Mouse (Mus musculus) gastrocnemius, adult 18-20 months (tissue): Measurements from ENCODE around the gene Pes1. TPM values are rescaled to one million over a fixed set of nuclear protein-coding genes. Genes with fewer than 3 reads are reported as not detected.

ENCODE experiments used
- DNase-seq: peaks from one replicate; pipeline ENCODE4 v3.0.0; 2021; ENCODE audit warnings: low spot score
- total RNA-seq, 2 experiments: library from RNA; stranded (reverse); gene quantifications; 2 replicates each; pipeline ENCODE4 v1.2.3; 2021

The Pes1 gene
- total RNA-seq, 2 experiments from 2014 or later: 31.0 to 31.8 TPM

GRCm38 (mm10) chr11:3963155-3963554 is 620 bp upstream of the Pes1 start:
- DNase-seq: no peak

GRCm38 (mm10) chr11:3964416-3965172 is 819 bp downstream of the Pes1 start:
- DNase-seq: no peak

- DNase-seq: no peak
Measured at GRCm38 (mm10) chr11:3969837-3970236, 6.1 kb downstream of the Pes1 start.

- DNase-seq: no peak
Measured at GRCm38 (mm10) chr11:3970361-3970760, 6.6 kb downstream of the Pes1 start.

- no peak for DNase-seq
Measured at GRCm38 (mm10) chr11:3973081-3973480, 9.3 kb downstream of the Pes1 start.

- no peak for DNase-seq
Measured at GRCm38 (mm10) chr11:3974311-3974710, 10.5 kb downstream of the Pes1 start.

- DNase-seq: no peak
Measured at GRCm38 (mm10) chr11:3976678-3977077, 12.9 kb downstream of the Pes1 start, which contains the start of gene 4930556J24Rik. Gene 4930556J24Rik (minus strand): TSS chr11:3976778.

GRCm38 (mm10) chr11:3978421-3978820 is 14.6 kb downstream of the Pes1 start:
- no peak for DNase-seq

GRCm38 (mm10) chr11:3981536-3981935 is 17.8 kb downstream of the Pes1 start:
- no peak for DNase-seq

- DNase-seq: no peak
Measured at GRCm38 (mm10) chr11:3982275-3983209, 18.8 kb downstream of the Pes1 start.

- DNase-seq: no peak
Measured at GRCm38 (mm10) chr11:3983291-3983862, 19.6 kb downstream of the Pes1 start, which contains the start of gene Gal3st1. Gene Gal3st1 (plus strand): TSS chr11:3983636.

GRCm38 (mm10) chr11:3983863-3984745 is 20.3 kb downstream of the Pes1 start:
- DNase-seq: no peak

- DNase-seq: no peak
Measured at GRCm38 (mm10) chr11:3989748-3990147, 26.0 kb downstream of the Pes1 start.

- no peak for DNase-seq
Measured at GRCm38 (mm10) chr11:3993132-3993531, 29.4 kb downstream of the Pes1 start.

- DNase-seq: no peak
Measured at GRCm38 (mm10) chr11:3993914-3994313, 30.1 kb downstream of the Pes1 start.

- no peak for DNase-seq
Measured at GRCm38 (mm10) chr11:3995511-3995910, 31.7 kb downstream of the Pes1 start.

GRCm38 (mm10) chr11:3996840-3997239 is 33.1 kb downstream of the Pes1 start:
- no peak for DNase-seq

- DNase-seq: no peak
Measured at GRCm38 (mm10) chr11:3997978-3998720, 34.4 kb downstream of the Pes1 start.

- no peak for DNase-seq
Measured at GRCm38 (mm10) chr11:3999547-3999946, 35.8 kb downstream of the Pes1 start.

- peak; percentile 45 for DNase-seq
Measured at GRCm38 (mm10) chr11:4001603-4002002, 37.8 kb downstream of the Pes1 start.
